Mouse (Mus musculus) hematopoietic stem cell, adult 5-6 weeks (primary cell): ENCODE results near the gene Lrrc8b. TPM values are rescaled to one million over a fixed set of nuclear protein-coding genes. Genes with fewer than 3 reads are reported as not detected.

Experiments used
- ATAC-seq, 2 experiments: fragments of 125-278 bp in 1 of 2; replicated peaks in 1 of 2; 2 replicates each; pipeline ENCODE4 v1.8.0; 2016 to 2017; ENCODE audit warnings: inconsistent platforms in 2 of 2, mild to moderate bottlenecking in 2 of 2, moderate number of reproducible peaks in 2 of 2, low read depth in 1 of 2, moderate TSS enrichment in 1 of 2; ENCODE audit not compliant: low FRiP score in 2 of 2, poor library complexity in 2 of 2, severe bottlenecking in 2 of 2, insufficient read depth in 1 of 2, low TSS enrichment in 1 of 2
- total RNA-seq: library from RNA; stranded (forward); fragments of 172-1452, 232-1000 nt; gene quantifications from 2 replicates; pipeline ENCODE4 v1.2.3, GENCODE M21; 2017

The Lrrc8b gene
- total RNA-seq, 1 experiment from 2014 or later: 10.4 TPM

- ATAC-seq: no peak
Observed at GRCm38 (mm10) chr5:105526107-105526645, 110.6 kb downstream of the Lrrc8b start.

GRCm38 (mm10) chr5:105526766-105527165 lies 111.2 kb downstream of the Lrrc8b start:
- no peak for ATAC-seq

GRCm38 (mm10) chr5:105527477-105528331 lies 112.1 kb downstream of the Lrrc8b start:
- ATAC-seq: no peak; a peak in 1 of 4 replicates

DNA sequence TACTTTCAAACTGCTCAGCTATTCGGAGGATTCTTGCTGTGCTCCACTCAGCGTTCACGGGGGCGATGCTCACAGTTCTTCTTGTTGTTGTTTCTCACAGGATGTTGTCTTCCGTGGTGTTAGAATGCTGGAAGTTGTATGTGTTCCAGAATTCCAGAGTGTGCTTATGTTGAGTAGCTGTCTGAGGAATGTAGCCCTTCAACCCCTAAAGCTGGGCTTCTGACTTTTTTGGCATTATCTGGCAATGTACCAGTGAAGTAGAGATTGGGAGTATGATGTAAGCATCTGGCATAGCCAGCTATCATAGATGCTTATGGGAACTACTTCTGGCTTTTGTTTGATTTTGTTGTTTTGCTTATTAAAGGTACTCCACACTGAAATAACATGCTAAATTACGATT lies 115.0 kb downstream of the Lrrc8b start:
- no peak for ATAC-seq

DNA sequence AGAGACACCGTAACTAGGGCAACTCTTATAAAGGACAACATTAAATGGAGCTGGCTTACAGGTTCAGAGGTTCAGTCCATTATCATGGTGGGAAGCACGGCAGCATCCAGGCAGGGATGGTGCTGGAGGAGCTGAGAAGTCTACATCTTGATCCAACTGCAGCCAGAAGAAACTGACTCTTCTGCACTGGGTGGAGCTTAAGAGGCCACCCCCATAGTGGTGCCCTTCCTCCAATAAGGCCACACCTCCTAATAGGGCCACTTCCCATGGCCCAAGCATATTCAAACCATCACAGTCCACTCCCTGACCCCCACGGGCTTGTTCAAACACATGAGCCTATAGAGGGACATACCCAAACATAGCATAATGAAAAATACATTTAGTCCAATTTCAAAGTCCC lies 119.6 kb downstream of the Lrrc8b start:
- ATAC-seq: no peak

GRCm38 (mm10) chr5:105536172-105536571 lies 120.6 kb downstream of the Lrrc8b start:
- no peak for ATAC-seq

- no peak for ATAC-seq
Observed at GRCm38 (mm10) chr5:105537101-105537723, 121.6 kb downstream of the Lrrc8b start.

Other genes with a start within 250 kb of the Lrrc8b start
- gene Gbp10, start 176.2 kb upstream of the Lrrc8b start, total RNA-seq: 0.69 and 0.88 TPM in 2 replicates
- gene Gm43302, start 122.1 kb upstream of the Lrrc8b start, total RNA-seq: 0.88 TPM in 1 of 2 replicates, not detected in the other
- 14.3 and 18.6 TPM in 2 replicates for gene Gbp6, start 122.1 kb upstream of the Lrrc8b start, total RNA-seq
- 12.5 and 17.3 TPM in 2 replicates for gene Lrrc8c, start 103.6 kb downstream of the Lrrc8b start, total RNA-seq